8 mouse cellular contexts compared by ENCODE assay signal in the genomic region with DNA sequence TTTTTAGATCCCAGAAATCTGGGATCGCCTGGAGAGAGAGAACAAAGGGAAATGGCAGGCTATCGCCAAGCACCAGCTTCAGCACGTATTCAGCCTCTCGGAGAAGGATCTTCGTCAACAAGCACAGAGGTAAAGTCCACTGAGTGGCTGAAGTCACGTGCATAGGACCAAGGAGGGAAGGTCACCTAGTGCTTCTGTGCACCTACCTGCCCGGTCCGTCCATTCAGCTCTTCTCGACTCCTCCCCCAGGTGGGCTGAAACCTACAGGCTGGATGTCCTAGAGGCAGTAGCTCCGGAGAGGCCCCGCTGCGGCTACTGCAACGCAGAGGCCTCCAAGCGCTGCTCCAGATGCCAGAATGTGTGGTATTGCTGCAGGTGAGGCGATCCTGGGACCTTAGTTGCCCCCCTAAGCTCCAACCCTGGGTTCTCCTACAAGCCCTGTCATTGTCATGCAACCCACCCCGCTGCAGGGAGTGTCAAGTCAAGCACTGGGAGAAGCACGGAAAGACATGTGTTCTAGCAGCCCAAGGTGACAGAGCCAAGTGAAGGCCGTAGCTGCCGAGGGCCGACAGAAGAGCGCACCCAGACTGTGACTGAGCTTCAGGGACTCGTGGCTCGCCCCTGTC. TPM values are rescaled to one million over a fixed set of nuclear protein-coding genes. Genes with fewer than 3 reads are reported as not detected.
A peak's percentile ranks its signal among the peaks of the same experiment; 100 is the strongest.
DNase-seq lines count a peak whose midpoint lies in the region; ATAC-seq lines count a peak whose summit lies in the region.

No protein-coding gene starts in this region.

- H3K27ac ChIP-seq in forebrain, embryonic 12.5 days: no peak overlapping the region
- H3K27ac ChIP-seq in midbrain, embryonic 15.5 days: no peak overlapping the region

- intact Hi-C loops in heart, postnatal 25 days (cut with DNase I): no loop called here

- H3K9ac ChIP-seq in forebrain, embryonic 12.5 days: 0 out of 2 replicates have a peak overlapping the region, but pooled peaks have one; percentile 51
- H3K9ac ChIP-seq in midbrain, embryonic 15.5 days: peak overlapping the region; percentile 17; the same call in 1 of the 2 replicates

- H3K27me3 ChIP-seq in forebrain, embryonic 12.5 days: peaks cover 59% of the 10 kb centered on the region
- H3K27me3 ChIP-seq in midbrain, embryonic 15.5 days (replicated peaks): peaks cover 46% of the 10 kb centered on the region

- no peak for ATAC-seq in forebrain, embryonic 12.5 days (ENCODE audit: low FRiP score)
- ATAC-seq in midbrain, embryonic 15.5 days (replicated peaks): no peak

- H3K36me3 ChIP-seq in forebrain, embryonic 12.5 days (replicated peaks): no peaks in the 10 kb centered on the region
- H3K36me3 ChIP-seq in midbrain, embryonic 15.5 days (replicated peaks): no peaks in the 10 kb centered on the region

- DNase-seq in heart, adult 11 months: peak; percentile 96
- DNase-seq in heart, postnatal 25 days (ENCODE audit: low spot score): no peak
- peak; percentile 84 for DNase-seq in kidney, postnatal 14 days
- DNase-seq in cerebellum, postnatal 25 days: no peak
- no peak for DNase-seq in gastrocnemius, postnatal 4 days (ENCODE audit: low spot score in 2 of 2)
- no peak for DNase-seq in urinary bladder, postnatal 4 days (ENCODE audit: low spot score in 2 of 2)

- WGBS in forebrain, embryonic 12.5 days: 26% methylated on average over 23 of the region's 23 CpGs
- WGBS in midbrain, embryonic 15.5 days: 28% methylated on average over 23 of the region's 23 CpGs

- no peaks in the 10 kb centered on the region for H3K9me3 ChIP-seq in forebrain, embryonic 12.5 days
- H3K9me3 ChIP-seq in midbrain, embryonic 15.5 days: no peaks in the 10 kb centered on the region

- peak overlapping the region; percentile 61 for H3K4me2 ChIP-seq in forebrain, embryonic 12.5 days
- peak overlapping the region; percentile 61 for H3K4me2 ChIP-seq in midbrain, embryonic 15.5 days

- peaks cover 53% of the 10 kb centered on the region for H3K4me1 ChIP-seq in forebrain, embryonic 12.5 days
- peaks cover 53% of the 10 kb centered on the region for H3K4me1 ChIP-seq in midbrain, embryonic 15.5 days

- H3K4me3 ChIP-seq in forebrain, embryonic 12.5 days (replicated peaks): peak overlapping the region; percentile 40
- peak overlapping the region; percentile 35; the same call in 1 of the 2 replicates for H3K4me3 ChIP-seq in midbrain, embryonic 15.5 days

RNA-seq across cellular contexts. Expression of a gene that starts 0.8 kb away (rescaled TPM):
- 10 to 100 TPM; 12.1 to 16.7 TPM for total RNA-seq in heart, postnatal 25 days (2021)
- polyA plus RNA-seq in forebrain, embryonic 12.5 days (2016; fragmentation: Nextera tagmentation; extraction: Ambion mirVana): 40.0 and 45.7 TPM in 2 replicates
- polyA plus RNA-seq in midbrain, embryonic 15.5 days (2015; fragmentation: Nextera tagmentation; extraction: Ambion mirVana): 44.4 and 45.3 TPM in 2 replicates
- 10 to 100 TPM; 31.1 to 39.6 TPM for total RNA-seq in gastrocnemius, postnatal 4 days (2021)

RNA-seq across cellular contexts. Expression of a gene that starts 3.5 kb away (rescaled TPM):
- total RNA-seq in heart, postnatal 25 days (2021): not detected
- polyA plus RNA-seq in forebrain, embryonic 12.5 days (2016; fragmentation: Nextera tagmentation; extraction: Ambion mirVana): 1.0 and 2.2 TPM in 2 replicates
- polyA plus RNA-seq in midbrain, embryonic 15.5 days (2015; fragmentation: Nextera tagmentation; extraction: Ambion mirVana): 4.6 TPM in 2 replicates
- not detected for total RNA-seq in gastrocnemius, postnatal 4 days (2021)

RNA-seq across cellular contexts. Expression of a gene that starts 8.6 kb away (rescaled TPM):
- 10 to 100 TPM; 17.3 to 18.9 TPM for total RNA-seq in heart, postnatal 25 days (2021)
- 43.1 and 46.3 TPM in 2 replicates for polyA plus RNA-seq in forebrain, embryonic 12.5 days (2016; fragmentation: Nextera tagmentation; extraction: Ambion mirVana)
- polyA plus RNA-seq in midbrain, embryonic 15.5 days (2015; fragmentation: Nextera tagmentation; extraction: Ambion mirVana): 78.4 and 81.6 TPM in 2 replicates
- 10 to 100 TPM; 10.0 to 12.7 TPM for total RNA-seq in gastrocnemius, postnatal 4 days (2021)

RNA-seq across cellular contexts. Expression of a gene that starts 8.6 kb away (rescaled TPM):
- 1 to 10 TPM; 3.1 to 3.5 TPM for total RNA-seq in heart, postnatal 25 days (2021)
- 17.7 and 18.9 TPM in 2 replicates for polyA plus RNA-seq in forebrain, embryonic 12.5 days (2016; fragmentation: Nextera tagmentation; extraction: Ambion mirVana)
- 45.1 and 45.7 TPM in 2 replicates for polyA plus RNA-seq in midbrain, embryonic 15.5 days (2015; fragmentation: Nextera tagmentation; extraction: Ambion mirVana)
- 1 to 10 TPM; 4.6 to 5.9 TPM for total RNA-seq in gastrocnemius, postnatal 4 days (2021)

RNA-seq across cellular contexts. Expression of a gene that starts 12.5 kb away (rescaled TPM):
- 10 to 100 TPM; 28.6 to 30.4 TPM for total RNA-seq in heart, postnatal 25 days (2021)
- 77.2 and 79.9 TPM in 2 replicates for polyA plus RNA-seq in forebrain, embryonic 12.5 days (2016; fragmentation: Nextera tagmentation; extraction: Ambion mirVana)
- 123 and 125 TPM in 2 replicates for polyA plus RNA-seq in midbrain, embryonic 15.5 days (2015; fragmentation: Nextera tagmentation; extraction: Ambion mirVana)
- 10 to 100 TPM; 20.3 to 21.5 TPM for total RNA-seq in gastrocnemius, postnatal 4 days (2021)

Comparison
In these comparisons a context has a peak if more than half of its experiments do, and no peak if none do; other contexts are left out.
1. DNase-seq: peak in heart, adult 11 months (single experiment) and kidney, postnatal 14 days (single experiment); none in heart, postnatal 25 days (single experiment), cerebellum, postnatal 25 days (0 of 2), gastrocnemius, postnatal 4 days (0 of 2) and urinary bladder, postnatal 4 days (0 of 2).